Mouse (Mus musculus): Measurements from ENCODE around the gene Cxcr4.

Cxcr4 gene

GRCm38 (mm10) chr1:128571033-128571432, 21.1 kb downstream of the Cxcr4 start:
- no peak for DNase-seq (ENCODE audit: low spot score in 2 of 2)

- DNase-seq (ENCODE audit: low spot score in 2 of 2), result no peak
These were observed 22.0 kb downstream of the Cxcr4 start for GRCm38 (mm10) chr1:128569992-128570648.

GRCm38 (mm10) chr1:128567224-128568197, 24.6 kb downstream of the Cxcr4 start:
- no peak for DNase-seq (ENCODE audit: low spot score in 2 of 2)

GRCm38 (mm10) chr1:128563905-128564304, 28.2 kb downstream of the Cxcr4 start:
- no peak for DNase-seq (ENCODE audit: low spot score in 2 of 2)

GRCm38 (mm10) chr1:128561325-128561874, 30.7 kb downstream of the Cxcr4 start:
- DNase-seq (ENCODE audit: low spot score in 2 of 2), result no peak

GRCm38 (mm10) chr1:128560452-128561324, 31.4 kb downstream of the Cxcr4 start:
- no peak for DNase-seq (ENCODE audit: low spot score in 2 of 2)

GRCm38 (mm10) chr1:128557953-128558352, 34.1 kb downstream of the Cxcr4 start:
- DNase-seq (ENCODE audit: low spot score in 2 of 2), result no peak

GRCm38 (mm10) chr1:128552545-128552944, 39.5 kb downstream of the Cxcr4 start:
- no peak for DNase-seq (ENCODE audit: low spot score in 2 of 2)

- no peak for DNase-seq (ENCODE audit: low spot score in 2 of 2)
These were observed 40.2 kb downstream of the Cxcr4 start for GRCm38 (mm10) chr1:128551743-128552397.

GRCm38 (mm10) chr1:128549442-128549841, 42.7 kb downstream of the Cxcr4 start:
- no peak for DNase-seq (ENCODE audit: low spot score in 2 of 2)

GRCm38 (mm10) chr1:128549007-128549406, 43.1 kb downstream of the Cxcr4 start:
- DNase-seq (ENCODE audit: low spot score in 2 of 2), result no peak

GRCm38 (mm10) chr1:128548220-128548998, 43.7 kb downstream of the Cxcr4 start:
- DNase-seq (ENCODE audit: low spot score in 2 of 2), result no peak

- DNase-seq (ENCODE audit: low spot score in 2 of 2), result no peak
These were observed 46.4 kb downstream of the Cxcr4 start for GRCm38 (mm10) chr1:128545672-128546071.

- no peak for DNase-seq (ENCODE audit: low spot score in 2 of 2)
These were observed 49.0 kb downstream of the Cxcr4 start for GRCm38 (mm10) chr1:128543137-128543536.

GRCm38 (mm10) chr1:128542555-128542954, 49.5 kb downstream of the Cxcr4 start:
- no peak for DNase-seq (ENCODE audit: low spot score in 2 of 2)

GRCm38 (mm10) chr1:128540213-128540612, 51.9 kb downstream of the Cxcr4 start:
- no peak for DNase-seq (ENCODE audit: low spot score in 2 of 2)

- DNase-seq (ENCODE audit: low spot score in 2 of 2), result no peak
These were observed 52.5 kb downstream of the Cxcr4 start for GRCm38 (mm10) chr1:128539555-128539954.
